Mouse (Mus musculus): ENCODE data around the gene Adora3. TPM values are rescaled to one million over a fixed set of nuclear protein-coding genes. Genes with fewer than 3 reads are reported as not detected.

Gene Adora3
- polyA plus RNA-seq, 1 experiment = not detected

DNA sequence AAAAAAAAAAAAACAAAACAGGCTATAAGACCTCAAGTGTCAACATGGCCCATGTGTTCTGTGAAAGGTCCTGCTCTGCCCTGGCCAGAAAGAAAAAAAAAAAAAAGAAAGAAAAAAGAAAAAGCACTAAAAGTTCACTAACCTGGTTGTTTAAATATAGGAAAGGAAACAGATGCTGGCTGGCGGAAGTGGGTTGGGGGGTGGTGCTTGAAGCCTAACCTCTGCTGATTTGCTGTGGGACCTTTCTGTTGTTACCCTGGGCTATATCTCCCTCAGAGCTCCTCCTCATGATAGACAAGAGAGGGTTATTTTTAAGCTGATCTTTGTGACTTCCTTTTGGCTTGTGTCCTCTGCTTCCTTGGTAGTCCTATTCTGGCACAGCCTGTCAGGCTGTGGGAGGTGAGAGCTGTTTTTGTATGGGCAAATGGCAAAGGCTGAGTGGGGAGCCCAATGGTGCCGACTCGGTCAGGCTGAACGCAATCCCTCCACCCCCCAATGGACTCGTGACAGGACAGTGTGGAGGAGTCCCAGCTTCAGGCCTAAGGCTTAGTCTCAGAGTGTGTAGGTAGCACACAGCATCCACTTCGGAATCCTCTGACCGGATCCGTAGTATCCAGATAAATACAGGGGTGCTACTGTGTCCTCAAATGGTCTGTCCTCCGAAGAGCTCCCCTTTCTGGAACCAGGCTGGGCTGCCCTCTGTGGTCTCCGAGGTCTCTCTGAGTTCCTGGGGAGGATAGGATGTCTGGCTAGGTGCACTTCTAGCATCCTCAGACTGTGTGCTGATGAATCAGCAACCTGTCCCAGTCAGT, 21.3 kb downstream of the Adora3 start:
- TF ChIP-seq GATA1 (IDR thresholded peaks at IDR 0.05; ENCODE audit: low read length) = no peak

DNA sequence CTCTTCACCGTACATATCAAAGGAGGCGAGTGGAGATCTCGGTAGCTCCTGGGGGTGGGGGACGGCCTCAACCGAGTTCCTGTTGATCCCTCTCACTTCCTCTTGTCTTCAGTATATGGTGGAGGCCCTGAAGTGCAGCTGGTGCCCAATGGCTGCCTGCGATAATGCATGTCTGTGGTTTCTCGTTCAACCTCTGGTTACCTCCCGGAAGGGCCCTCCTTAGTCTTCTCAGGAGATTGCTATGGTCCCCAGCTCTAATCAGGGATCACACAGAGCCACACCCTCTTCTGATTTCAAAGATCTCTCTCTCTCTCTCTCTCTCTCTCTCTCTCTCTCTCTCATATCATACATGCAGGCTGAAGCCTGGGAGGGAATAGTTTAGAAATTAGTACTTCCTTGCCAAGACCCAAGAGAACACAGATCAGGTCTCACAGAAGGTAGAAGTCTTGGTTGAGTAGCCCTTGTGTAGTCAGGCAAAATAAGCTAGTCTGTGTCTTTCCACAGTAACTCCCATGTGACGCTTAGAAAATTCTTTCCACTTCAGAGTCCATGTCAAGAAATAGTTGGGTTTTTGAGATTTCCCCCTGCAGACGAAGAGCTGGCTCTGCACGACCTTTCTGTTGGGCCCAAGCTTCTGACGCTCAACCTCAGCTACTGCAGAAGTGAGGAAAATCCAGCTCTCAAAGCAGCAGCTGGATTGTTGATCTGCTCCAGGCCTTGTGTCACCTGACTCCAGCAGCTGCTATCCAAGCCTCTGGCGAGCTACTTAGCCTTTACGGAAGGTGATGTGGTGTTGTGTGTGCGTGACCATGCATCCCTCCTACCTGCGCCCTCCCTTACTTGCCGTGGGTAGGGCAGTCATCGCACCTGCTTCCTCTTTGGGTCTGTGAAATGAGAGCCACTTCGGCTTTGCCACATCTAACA, 22.2 kb downstream of the Adora3 start:
- peak; percentile 68 for TF ChIP-seq GATA1 (IDR thresholded peaks at IDR 0.05; ENCODE audit: low read length)

DNA sequence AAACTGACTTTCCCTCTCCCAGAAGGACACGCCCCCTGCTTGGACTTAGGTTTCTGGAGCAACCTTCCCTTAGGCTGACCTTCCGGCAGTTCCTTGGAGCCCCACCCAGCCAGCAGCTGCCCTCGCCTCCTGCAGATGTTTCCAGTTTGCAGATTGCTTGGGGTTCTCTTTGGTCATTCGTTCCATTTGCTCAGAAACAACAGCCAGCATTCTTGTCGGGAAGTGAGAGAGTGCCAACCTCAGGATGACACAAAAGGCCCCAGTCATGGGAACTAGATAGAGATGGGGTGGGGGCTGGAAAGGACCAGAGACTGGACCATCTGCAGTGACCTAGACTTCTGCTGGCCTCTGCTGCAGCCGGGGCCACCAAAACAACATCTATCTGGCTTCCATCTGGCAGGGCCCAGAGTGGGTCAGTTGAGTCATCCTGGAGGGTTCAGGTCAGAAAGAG, 23.3 kb downstream of the Adora3 start:
- no peak for TF ChIP-seq GATA1 (IDR thresholded peaks at IDR 0.05; ENCODE audit: low read length)

DNA sequence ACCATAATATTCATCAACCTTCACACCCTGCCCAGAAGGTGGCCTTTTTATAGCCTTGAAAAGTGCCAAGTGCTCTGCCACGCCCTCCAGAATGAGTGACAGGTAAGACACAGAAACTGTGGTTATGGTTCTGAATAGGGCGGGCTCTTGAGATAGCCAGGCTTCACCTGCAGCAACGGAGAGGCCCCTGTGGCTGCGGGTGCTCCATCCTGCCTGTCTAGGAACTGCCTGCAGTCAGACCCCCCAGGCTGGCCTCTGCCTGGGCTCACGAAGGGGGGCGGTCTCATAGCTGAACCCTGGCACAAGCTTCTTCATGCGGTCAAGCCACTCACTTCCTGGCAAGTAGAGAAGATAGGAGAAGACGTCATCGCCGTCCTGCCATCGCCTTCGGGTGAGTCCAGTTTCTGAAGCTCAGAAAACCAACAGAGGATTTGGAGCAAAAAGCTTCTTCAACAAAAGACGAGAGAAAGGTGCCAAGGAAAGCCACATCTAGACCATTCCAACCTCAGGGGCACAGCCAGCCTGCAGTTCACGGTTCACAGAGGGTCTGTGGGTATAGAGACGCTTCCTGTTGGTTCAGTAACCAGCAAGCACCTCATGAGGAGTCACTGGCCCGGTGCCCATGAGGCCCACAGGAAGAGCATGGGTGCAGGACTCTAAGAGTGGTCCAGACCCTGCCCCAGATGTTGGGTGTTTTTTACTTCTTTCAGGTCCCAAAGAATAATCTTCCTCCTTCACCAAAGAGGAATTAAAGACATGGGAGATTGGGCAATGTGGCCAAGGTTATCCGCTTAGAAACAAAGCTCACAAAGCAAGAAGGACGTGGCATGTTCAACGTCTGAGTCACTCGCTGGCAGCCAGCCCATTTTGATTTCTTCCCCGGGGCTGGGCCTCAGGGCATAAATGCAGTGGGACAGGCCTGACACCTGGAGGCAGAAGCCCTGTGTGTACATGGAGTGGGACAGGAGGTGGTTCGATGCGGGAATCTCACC, 24.2 kb downstream of the Adora3 start:
- TF ChIP-seq GATA1 (IDR thresholded peaks at IDR 0.05; ENCODE audit: low read length) = no peak

DNA sequence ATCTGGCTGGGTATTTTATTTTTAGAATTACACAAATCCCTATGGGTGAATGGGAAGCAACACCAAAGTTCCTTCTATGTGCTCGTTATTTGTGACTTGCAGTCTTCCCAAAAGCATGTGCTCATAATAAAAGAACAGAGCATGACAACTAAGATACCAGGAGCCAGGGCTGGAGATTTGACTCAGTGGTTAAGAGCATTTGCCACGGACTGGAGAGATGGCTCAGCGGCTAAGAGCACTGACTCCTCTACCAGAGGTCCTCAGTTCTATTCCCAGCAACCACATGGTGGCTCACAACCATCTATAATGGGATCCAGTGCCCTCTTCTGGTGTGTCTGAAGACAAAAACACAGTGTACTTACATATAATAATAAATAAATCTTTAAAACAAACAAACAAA, 26.2 kb downstream of the Adora3 start:
- TF ChIP-seq GATA1 (IDR thresholded peaks at IDR 0.05; ENCODE audit: low read length) = no peak

DNA sequence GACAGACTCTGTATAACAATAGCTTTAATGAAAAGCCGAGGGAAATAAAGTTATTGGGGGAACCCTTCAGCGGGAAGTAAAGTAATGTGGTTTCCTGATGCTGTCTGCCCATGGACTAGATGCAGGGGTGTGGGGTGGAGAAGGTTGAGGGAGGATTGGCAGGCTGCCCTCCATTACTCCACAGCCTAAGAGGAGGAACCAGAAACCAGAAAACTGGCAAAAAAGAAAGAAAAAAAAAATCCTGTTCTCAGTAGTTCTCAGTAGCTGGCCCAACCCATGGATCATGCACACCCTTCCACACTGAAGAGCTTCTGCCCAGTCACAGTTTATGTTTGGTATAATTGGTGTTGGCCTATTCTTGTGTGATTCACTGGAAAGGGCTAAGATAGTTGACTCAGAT, 27.7 kb downstream of the Adora3 start:
- no peak for TF ChIP-seq GATA1 (IDR thresholded peaks at IDR 0.05; ENCODE audit: low read length)

DNA sequence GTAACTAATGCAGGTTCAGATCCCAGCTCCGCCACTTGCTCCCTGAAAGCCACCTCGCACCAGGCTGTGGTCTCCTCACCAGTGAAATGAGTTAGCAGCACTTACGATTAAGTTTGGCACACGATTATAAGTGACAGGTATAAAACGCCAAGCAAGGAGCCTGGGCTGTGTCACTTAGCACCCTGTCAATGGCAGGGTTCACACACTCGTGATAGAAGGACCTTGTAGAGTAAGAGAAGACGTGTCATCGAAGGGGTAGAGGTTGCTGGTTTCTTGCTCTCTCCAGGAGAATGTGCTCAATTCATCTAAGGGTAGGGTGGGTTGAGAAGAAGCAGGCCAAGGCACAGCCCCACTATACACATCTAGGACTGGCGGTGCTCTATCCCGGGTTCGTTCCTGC, 28.2 kb downstream of the Adora3 start:
- no peak for TF ChIP-seq GATA1 (IDR thresholded peaks at IDR 0.05; ENCODE audit: low read length)

DNA sequence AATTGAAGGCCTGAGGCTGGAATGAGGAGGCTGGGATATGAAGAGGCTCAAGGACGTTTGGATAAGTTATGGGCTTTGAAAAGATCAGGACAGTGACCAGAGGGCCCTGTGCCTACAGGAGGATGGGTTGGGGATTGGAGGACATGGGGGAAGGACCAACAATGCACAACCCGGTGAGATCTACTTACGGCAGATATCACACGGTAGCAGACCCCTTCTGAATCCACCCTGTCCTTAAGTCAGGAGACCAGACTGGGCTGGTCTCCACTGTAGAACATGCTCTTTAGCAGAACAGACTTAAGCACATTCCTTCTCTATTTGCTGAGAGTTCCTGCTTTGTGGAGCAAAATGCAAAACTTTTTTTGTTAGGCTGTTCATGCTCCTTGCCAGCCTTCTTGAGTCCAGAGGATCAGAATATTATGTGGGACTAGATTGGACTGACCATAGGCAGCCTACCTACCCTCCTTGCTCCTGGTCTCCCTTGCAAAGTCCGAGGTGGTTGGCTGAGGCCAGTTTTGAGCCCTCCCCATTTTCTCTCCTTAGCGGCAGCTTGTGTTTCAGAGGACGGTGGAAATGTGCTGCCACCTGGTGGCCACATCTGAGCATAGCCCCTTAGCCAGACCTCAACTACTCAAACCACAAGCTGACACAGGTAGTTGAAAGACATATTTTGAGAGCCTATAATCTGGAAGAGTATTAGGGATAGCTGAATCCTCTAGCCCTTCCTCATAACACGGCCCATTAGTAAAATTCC, 28.9 kb downstream of the Adora3 start:
- TF ChIP-seq GATA1 (IDR thresholded peaks at IDR 0.05; ENCODE audit: low read length) = no peak

DNA sequence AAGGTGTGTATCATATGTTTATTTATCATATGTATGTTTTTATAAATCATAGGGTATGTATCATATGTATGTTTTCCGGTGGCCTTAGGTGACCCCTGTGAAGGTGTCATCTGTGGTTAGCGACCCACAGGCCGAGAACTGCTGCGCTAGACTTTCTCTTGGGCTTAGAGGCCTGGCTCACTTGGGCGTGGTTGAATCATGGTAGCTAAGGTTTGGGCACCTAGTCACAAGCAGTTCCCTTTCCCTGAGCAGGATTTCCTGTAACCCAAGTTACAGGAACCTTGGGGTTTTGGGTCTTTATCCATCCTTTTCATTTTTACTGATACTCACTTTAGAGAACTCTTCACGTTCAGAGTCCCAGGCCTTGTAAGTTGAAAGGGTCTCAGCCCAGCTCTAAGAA, 29.6 kb downstream of the Adora3 start:
- no peak for TF ChIP-seq GATA1 (IDR thresholded peaks at IDR 0.05; ENCODE audit: low read length)

DNA sequence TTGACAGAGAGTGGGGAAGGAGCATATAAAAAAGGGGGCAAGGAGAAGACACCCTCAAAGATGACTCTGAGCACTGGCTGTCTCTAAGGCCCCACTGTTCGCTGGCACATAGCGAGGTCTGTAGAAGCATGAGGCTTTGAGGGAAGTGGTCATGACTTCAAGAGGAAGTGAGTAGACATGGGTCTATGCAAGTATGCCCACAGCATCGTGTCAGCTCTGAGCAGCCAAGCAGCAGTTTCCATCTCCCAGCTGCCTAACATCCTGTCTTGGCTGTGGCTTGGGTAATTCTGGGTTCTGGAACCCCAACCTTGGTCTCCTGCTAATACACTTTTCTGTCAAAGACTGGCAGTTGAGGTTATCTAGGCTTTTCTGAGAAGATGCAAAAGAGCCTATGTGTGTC, 30.1 kb downstream of the Adora3 start:
- no peak for TF ChIP-seq GATA1 (IDR thresholded peaks at IDR 0.05; ENCODE audit: low read length)

DNA sequence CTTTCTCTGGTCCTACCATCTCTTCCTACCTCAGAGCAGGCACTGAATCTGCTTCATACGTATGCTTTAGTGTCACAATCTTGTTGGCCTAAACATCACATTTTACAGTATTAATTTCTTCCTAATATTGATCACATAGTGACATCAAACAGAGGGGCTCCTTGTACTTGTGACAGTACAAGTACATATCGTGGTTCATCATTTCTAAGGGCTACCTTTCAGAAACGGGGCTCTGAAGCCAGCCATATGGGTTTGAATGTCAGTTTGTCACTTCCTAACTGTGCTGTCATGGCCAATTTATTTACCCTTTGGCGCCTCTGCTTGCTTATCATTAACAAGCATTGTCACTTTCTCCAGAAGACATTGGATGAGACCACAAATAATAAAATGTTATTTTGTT, 30.8 kb downstream of the Adora3 start:
- no peak for TF ChIP-seq GATA1 (IDR thresholded peaks at IDR 0.05; ENCODE audit: low read length)

DNA sequence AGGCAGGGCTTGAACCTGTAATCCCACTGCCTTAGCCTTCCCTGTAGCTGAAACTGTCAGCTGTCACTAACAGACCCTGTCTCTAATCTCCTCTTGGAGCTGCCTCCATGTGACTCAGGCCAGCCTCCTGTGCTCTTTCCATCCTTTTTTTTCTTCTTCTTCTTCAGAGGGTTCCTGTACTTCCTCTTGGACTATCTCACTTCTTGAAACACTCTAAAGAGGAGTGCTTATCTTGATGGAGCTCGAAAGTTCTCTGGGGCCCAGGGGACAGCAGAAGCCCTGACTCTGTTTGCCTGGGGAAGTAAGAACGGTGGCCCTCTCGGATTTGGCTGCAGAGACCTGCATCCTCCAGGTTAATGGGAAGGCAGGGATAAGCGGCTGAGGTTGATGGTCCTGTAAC, 33.6 kb downstream of the Adora3 start:
- no peak for TF ChIP-seq GATA1 (IDR thresholded peaks at IDR 0.05; ENCODE audit: low read length)

DNA sequence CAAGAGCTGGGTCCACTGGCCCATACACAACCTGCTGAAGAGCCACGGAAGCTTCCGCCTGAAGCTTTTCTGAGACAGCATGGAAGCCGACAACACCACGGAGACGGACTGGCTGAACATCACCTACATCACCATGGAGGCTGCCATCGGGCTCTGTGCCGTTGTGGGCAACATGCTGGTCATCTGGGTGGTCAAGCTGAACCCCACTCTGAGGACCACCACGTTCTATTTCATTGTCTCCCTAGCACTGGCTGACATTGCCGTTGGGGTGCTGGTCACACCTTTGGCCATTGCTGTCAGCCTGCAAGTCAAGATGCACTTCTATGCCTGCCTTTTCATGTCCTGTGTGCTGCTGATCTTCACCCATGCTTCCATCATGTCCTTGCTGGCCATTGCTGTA, 34.1 kb downstream of the Adora3 start:
- no peak for TF ChIP-seq GATA1 (IDR thresholded peaks at IDR 0.05; ENCODE audit: low read length)

DNA sequence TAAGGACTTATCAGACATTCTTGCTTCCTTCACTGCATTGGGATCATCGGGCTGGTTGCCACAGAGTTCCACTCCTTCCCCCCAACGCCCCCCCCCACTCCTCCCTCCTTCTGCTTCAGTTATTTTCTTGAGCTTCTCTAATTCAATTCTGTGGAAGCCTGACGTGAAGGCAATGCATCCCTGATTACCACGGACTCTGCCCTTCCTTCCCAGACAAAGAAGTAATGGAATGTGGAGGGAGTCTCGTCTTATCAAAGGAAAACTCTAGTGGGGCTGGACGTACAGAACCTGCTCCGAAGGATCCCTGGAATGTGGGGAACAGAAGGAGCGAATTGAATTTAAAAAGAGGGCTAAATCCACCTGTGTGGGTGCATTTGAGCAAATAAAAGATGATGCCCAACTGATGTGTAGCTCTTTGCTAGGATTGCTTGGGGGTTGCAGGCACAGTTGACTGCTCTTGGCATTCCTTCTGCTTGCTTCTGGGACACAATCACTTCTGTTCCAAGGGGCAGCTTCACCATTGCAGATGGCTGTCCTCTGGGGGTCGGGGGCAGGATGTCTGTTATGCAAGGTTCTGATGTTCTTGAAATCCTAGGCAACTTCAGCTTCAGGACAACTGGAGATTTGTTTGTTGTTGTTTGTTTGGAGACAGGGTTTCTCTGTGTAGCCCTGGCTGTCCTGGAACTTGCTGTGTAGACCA, 37.4 kb downstream of the Adora3 start:
- TF ChIP-seq GATA1 (IDR thresholded peaks at IDR 0.05; ENCODE audit: low read length) = no peak

All from G1E-ER4 (cell line).